Mouse (Mus musculus) c-Kit-positive CD71-positive TER-119-positive erythroid progenitor cells, embryonic 14.5 days (primary cell): ENCODE measurements around the gene Hoxa13.

ENCODE experiments used
- DNase-seq: peaks from one replicate; pipeline ENCODE4 v3.0.0-alpha.2; 2013; ENCODE audit warnings: low spot score

The Hoxa13 gene

DNA sequence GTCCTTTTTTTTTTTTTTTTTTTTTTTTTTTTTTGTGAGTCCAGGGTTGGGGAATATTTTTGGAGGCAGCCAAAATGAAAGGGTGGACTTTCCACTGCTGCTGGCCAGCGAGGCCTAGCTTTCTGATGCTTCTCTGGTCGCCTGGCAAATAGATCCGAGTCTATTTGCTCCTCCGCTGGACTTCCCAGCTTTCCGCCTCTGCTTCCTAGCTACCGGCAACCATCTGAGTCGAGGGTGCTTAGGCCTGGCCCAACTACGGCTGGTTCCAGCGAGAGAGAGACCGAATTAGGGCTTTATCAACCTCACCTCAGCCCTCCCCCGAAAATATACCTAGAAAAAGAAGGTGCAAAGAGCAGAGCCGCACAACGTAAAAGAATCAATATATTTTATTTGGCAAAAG is 38.0 kb downstream of the Hoxa13 start:
- DNase-seq, result no peak

GRCm38 (mm10) chr6:52221993-52222685 is 38.5 kb downstream of the Hoxa13 start:
- no peak for DNase-seq

DNA sequence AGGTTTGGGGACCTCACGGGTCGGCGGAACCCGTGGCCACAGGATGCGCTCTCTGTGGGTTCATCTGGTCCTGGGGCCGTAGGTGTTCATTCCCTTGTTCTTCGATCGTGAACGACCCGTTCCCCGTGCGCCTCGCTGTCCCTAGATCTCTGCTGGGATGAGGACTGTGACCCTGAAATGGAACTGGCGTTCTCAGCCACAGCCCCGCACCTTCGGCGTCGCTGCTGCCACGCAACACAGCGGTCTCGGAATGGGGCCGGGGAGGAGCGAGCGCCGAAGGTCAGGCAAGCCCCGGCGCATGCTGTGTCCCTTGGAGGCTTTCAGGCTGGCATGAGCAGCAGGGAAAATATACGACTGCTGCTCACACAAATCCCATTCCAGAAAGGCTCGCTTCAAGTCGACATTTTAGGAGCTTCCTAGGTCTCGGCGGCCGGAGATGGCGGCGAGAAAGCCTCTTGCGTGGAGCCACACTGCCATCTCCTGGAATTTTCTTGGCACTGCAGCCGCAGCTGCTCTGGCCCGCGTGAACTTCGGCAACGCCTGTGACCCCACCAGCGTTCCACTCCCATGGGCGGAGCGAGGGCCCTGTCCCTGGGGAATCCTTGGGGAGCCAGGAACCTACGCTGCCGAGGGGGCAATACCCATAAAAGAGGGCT is 39.2 kb downstream of the Hoxa13 start, which contains the start of gene Hoxa7:
Gene Hoxa7 (minus strand): TSS at position 518 of the 656 bp plus-strand sequence.
- peak; percentile 36 for DNase-seq

DNA sequence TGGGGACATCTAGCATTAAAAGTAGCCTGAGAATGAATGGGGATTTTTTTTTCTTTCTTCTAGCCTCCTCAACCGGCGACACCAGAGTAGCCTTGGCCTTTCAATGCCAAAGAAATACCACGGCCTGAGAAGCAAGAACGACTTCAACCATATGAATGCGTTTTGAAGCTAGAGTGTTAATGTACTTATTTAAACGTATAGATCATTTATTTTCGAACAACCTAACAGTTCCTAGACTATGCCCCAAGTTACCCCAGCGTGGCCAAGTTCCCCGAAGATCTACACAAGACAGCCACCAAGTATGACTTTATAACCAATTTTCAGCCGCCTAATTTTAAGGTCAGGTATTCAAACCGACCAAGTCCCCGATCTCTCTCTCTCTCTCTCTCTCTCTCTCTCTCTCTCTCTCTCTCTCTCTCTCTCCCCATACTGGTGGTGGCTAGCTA is 39.8 kb downstream of the Hoxa13 start:
- no peak for DNase-seq

DNA sequence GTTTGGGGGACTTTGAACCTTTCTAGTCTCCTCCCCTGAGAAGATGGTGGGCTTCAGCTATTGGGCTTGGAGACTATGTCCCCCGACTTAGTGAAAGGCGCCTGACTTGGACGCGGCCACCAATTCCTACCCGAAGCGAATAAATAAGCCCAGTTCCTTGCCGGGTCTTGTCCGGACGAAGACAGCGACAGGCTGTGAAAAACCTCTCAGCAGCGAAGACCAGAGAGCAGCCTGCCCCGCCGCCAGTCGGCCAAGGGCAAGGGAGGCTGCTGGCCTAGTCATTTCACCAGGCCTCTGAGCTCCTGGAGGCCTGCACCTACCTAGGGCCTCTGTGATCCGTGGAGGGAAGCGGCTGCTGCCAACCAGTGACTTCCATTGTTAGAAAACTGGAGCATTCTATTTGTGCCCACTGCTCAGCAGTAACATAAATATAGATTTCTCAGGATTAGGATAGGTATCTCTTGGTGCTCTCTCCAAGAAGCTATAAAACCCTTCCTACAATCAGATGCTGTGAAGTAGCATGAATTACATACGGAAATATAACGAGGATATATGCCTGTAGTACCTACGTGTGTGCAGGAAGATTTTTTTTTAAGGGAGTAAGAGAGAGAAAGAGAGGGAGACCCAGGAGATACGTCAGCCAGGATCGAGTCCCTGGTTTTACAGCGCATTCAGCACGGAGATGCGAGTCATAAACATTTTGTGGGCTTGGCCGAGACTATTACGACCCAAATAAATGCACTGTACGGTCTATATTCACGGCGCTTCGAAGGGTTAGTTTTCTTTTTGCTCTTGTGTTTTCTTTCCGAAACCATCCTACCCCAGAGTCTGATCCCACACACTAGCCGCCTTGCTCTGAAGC is 40.4 kb downstream of the Hoxa13 start:
- no peak for DNase-seq

DNA sequence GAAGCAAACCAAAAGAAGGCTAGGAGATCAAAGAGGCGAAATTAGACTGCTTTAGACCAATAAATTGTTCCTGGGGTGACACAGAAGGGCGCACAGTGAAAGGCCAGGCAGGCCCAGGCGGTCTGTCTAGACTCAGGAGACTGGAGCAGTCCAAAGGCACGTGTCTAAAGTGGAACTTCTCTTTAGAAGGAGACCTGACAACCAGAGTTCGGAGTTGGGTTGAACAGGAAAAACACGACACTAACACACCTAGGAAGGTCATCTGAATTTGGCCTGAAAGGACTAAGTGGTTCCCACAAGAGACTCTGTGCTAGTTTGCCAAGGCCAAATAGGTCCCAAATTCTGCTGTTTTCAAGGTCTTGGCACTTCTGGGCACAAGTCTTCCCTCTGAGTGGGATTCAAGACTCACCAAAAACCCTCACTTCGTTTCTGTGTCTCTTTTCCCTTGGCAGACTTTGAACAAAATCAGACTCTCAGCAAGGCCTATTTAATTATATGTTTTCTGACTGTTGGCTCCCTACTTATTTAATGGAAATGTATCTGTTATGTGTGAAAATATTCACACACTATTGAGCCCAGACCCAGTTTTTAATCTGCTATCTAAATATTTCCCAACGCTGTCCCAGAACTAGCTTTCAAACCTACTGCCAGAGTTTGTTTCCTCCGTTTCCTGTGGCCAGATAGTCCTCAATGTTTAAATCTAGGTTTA is 41.3 kb downstream of the Hoxa13 start:
- no peak for DNase-seq

GRCm38 (mm10) chr6:52218643-52219215 is 42.0 kb downstream of the Hoxa13 start:
- no peak for DNase-seq

GRCm38 (mm10) chr6:52217895-52218642 is 42.6 kb downstream of the Hoxa13 start:
- no peak for DNase-seq

- no peak for DNase-seq
Measured at GRCm38 (mm10) chr6:52217459-52217768, 43.3 kb downstream of the Hoxa13 start.

- no peak for DNase-seq
Measured at GRCm38 (mm10) chr6:52216691-52217458, 43.8 kb downstream of the Hoxa13 start.

DNA sequence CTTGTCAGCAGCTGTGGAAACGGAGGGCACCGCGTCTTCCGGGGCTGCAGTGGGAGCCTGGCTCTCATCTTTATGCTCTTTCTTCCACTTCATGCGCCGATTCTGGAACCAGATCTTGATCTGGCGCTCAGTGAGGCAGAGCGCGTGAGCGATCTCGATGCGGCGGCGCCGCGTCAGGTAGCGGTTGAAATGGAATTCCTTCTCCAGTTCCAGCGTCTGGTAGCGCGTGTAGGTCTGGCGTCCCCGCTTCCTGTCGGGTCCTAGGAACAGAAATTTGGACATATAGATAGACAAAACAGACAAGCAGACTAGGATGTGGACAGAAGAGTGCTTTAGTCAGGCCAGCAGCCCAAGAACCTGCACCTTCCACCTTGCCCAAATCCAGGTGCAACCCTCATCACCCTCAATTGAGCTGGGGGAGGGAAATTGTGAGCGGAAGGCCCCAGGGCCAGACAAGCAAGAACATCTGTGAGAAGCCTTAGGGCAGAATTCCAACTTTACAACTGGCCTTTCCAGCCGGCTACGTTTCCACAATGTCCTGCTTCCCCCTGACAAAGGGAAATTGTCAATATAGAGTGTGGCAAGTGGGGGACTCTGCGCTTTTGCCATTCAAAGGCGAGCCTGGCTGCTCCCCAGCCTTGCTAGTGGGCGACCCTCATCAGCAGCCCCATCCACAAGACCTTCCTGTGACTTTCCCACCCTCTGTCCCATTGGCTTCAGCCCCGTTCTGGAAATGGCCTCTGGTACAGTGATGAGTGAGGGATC is 44.7 kb downstream of the Hoxa13 start:
- no peak for DNase-seq

DNA sequence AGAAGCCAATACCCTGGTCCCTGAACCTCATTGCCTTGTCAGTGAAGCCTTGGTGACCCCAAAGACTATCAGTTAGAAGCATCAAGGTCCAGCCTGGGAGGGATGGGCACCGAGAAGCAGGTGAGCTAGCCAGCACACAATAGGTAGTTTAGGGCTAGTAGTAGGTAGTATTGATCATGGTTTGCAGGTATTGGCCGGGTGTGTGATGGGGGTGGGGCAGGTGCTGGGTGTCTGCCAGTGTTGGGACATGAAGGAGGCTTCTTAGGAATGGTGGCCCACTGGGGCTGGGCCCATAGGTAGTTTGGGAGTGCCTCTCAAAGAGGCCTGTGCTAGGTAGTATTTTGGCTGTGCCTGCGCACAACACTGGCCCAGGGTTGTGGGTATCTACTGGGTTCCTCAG is 45.6 kb downstream of the Hoxa13 start:
- DNase-seq, result no peak

- DNase-seq, result no peak
Measured at GRCm38 (mm10) chr6:52214271-52214670, 46.4 kb downstream of the Hoxa13 start.

DNA sequence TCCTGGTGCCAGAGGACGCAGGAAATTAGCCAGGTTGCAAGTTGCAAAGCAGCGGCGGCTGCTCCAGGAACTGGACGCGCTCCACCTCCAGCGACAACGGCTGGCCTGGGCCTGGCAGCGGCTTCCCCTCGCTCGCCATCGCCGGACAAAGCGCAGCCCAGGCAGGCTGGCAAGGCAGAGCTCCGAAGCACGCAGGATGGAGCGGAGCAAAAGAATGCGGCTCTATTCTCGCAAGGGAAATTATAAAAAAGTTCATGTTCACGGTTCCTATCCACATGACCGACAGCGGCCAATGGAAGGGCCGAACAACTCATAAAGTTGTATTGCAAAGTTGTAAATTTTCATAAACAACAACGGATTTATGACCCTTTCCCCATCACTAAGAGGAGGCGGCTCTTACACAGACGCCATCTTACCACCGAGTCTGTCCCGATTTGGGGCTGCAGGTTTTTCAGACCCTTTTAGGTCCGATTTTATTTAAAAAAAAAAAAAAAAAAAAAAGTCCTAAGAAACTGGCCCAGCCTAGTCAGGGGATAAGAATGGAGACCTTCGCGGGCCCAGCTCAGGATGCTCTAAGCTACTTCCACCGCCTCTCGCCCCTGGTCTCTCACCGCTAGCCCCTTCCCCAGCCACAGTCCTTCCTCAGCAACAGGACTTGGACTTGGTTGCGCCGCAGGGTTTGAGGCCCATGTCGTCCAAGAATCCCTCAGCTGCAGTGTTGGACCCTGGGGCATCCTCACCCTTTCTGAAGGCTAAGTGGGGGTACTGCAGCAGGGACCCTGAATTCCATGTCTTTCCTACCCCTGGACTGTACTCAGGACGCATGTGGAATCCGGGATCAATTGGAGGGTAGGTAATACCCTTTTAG is 47.3 kb downstream of the Hoxa13 start, which contains the start of the genes Hoxa3 and Gm28308:
Gene Hoxa3 (minus strand): TSS at position 218 of the 868 bp plus-strand sequence.
Gene Gm28308 (minus strand): TSS at position 221 of the 868 bp plus-strand sequence.
- no peak for DNase-seq

DNA sequence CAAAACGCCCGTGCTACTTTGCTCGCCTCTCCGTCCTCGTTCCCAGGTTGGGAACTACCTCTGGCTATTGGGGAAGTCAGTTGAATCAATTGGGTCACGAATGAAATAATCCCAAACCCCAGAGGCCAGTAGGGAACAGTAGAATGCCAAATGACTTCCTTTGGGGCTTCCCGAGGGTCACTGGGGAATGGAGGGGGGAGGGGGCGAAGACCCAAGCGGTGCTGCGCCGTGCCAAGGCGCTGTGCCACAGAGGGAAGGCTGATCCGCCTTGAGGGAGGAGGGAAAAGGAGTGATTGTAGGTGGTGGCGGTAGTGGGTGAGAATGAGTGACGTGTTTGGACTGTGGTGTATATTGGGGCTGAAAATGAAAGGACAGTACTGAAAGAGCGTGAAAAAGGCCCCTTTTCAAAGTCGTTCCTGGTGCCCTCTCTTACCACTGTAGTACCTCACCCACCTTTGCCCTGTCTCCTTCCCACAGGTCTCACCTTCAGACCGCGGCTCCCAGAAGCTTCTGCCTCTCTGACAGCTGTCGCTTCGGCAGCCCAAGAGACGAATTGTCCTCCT is 48.0 kb downstream of the Hoxa13 start:
- DNase-seq, result no peak

DNA sequence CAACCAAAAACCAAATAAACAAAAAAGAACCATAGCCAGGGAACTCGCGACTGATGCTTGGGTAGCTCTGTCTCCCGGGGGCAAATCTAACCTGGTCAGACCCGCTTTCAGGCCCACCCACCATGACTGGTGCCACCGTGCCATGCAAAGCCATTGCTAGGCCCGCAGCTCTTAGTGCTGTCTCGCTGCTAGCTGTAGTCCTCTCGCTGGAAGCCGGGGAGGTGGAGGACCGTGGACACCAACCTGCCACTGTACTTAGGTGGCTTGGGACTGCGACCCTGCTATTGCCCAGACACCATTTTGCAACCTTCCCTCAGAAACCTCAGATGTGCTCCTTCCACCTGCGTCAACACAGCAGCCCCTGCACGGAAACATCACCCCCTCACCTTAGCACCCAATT is 48.7 kb downstream of the Hoxa13 start:
- DNase-seq, result no peak

DNA sequence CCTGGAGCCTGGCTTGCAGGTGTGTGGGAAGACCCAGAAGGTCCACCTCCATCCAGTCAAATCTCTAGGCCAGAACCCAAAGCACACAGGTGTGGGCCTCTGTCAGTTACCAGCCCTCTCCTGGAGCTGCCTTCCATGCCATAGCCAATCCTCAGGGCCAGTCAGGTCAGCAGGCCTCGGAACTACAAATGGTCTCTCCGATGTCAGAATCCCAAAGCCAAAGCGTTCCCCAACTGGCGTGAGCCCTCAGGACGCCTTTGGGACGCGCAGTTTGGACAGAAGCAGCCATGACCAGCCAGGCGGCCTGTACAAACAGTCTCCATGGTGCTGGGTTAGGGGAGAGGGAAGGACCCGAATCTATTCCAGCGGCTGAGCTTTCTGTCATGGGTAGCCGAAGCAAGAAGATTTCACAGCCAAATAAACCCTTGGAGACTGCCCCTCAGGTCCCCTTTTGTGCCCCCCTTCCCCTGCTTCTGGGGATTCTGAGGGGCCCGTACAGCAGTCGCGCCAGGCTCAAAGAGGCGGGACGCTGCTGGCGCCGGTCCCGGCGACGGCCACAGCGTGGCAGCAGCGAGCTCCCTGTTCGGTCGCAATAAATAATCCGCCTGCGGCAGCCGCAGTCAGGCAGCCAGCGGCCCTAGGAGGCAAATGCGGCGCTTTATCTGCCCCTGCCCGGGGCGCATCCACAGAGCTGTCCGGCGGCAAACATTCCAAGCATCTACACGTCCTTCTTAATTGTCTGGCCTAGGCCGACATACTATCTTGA is 49.3 kb downstream of the Hoxa13 start:
- DNase-seq, result no peak
